Mouse (Mus musculus) hindbrain, embryonic 14.5 days (tissue): ENCODE data around the gene 4930518I15Rik. TPM values are rescaled to one million over a fixed set of nuclear protein-coding genes. Genes with fewer than 3 reads are reported as not detected.
A peak's percentile ranks its signal among the peaks of the same experiment; 100 is the strongest.

ENCODE experiments used
- ATAC-seq: fragments of 200-750 bp; cut with Nextera tagmentation; 2 replicates; pipeline ENCODE4 v1.8.0; 2017; ENCODE audit warnings: moderate number of reproducible peaks, mild to moderate bottlenecking, moderate TSS enrichment, moderate library complexity; ENCODE audit not compliant: low FRiP score
- DNase-seq: peaks from one replicate; pipeline ENCODE4 v3.0.0-alpha.2; 2015; ENCODE audit warnings: low spot score
- H3K27ac ChIP-seq: fragments of 300-500 bp; sonication (generic); 2 replicates; pipeline ENCODE4 v1.5.1; 2014; ENCODE audit warnings: mild to moderate bottlenecking, moderate library complexity
- H3K27me3 ChIP-seq: fragments of 300-500 bp; sonication (generic); 2 replicates; pipeline ENCODE4 v1.6.1; 2014; ENCODE audit warnings: mild to moderate bottlenecking, low read length, mixed read lengths; ENCODE audit not compliant: control insufficient read depth, insufficient read depth
- H3K36me3 ChIP-seq: fragments of 300-500 bp; sonication (generic); replicated peaks from 2 replicates; pipeline ENCODE4 v1.6.1; 2014; ENCODE audit not compliant: control insufficient read depth, insufficient read depth
- H3K4me1 ChIP-seq: fragments of 300-500 bp; sonication (generic); replicated peaks from 2 replicates; pipeline ENCODE4 v1.6.1; 2014; ENCODE audit warnings: antibody characterized with exemption, low read length, mixed read lengths; ENCODE audit not compliant: control insufficient read depth, insufficient read depth
- H3K4me2 ChIP-seq: fragments of 300-500 bp; sonication (generic); replicated peaks from 2 replicates; pipeline ENCODE4 v1.6.1; 2014; ENCODE audit warnings: mild to moderate bottlenecking, moderate library complexity
- H3K4me3 ChIP-seq: fragments of 300-500 bp; sonication (generic); replicated peaks from 2 replicates; pipeline ENCODE4 v1.5.1; 2014; ENCODE audit warnings: mild to moderate bottlenecking, low read length
- H3K9ac ChIP-seq: fragments of 300-500 bp; sonication (generic); 2 replicates; pipeline ENCODE4 v1.6.1; 2014
- H3K9me3 ChIP-seq: fragments of 300-500 bp; sonication (generic); 2 replicates; pipeline ENCODE4 v1.6.1; 2016; ENCODE audit warnings: low read length; ENCODE audit not compliant: control insufficient read depth
- WGBS: fragments of 180-500 bp; shearing (Covaris S2); extraction: QIAGEN DNeasy Blood & Tissue Kit; methylation state at CpG from one replicate; pipeline ENCODE4 v1.1.7; 2014; 5-methylcytosine and 5-hydroxymethylcytosine counted together
- polyA plus RNA-seq: library from polyadenylated mRNA; unstranded; fragments of >200 nt; fragmentation: Nextera tagmentation; extraction: Ambion mirVana; gene quantifications from 2 replicates; pipeline ENCODE4 v1.2.1, GENCODE M21; 2014

The 4930518I15Rik gene
- polyA plus RNA-seq, 1 experiment from 2014 or later, result 5.4 TPM

DNA sequence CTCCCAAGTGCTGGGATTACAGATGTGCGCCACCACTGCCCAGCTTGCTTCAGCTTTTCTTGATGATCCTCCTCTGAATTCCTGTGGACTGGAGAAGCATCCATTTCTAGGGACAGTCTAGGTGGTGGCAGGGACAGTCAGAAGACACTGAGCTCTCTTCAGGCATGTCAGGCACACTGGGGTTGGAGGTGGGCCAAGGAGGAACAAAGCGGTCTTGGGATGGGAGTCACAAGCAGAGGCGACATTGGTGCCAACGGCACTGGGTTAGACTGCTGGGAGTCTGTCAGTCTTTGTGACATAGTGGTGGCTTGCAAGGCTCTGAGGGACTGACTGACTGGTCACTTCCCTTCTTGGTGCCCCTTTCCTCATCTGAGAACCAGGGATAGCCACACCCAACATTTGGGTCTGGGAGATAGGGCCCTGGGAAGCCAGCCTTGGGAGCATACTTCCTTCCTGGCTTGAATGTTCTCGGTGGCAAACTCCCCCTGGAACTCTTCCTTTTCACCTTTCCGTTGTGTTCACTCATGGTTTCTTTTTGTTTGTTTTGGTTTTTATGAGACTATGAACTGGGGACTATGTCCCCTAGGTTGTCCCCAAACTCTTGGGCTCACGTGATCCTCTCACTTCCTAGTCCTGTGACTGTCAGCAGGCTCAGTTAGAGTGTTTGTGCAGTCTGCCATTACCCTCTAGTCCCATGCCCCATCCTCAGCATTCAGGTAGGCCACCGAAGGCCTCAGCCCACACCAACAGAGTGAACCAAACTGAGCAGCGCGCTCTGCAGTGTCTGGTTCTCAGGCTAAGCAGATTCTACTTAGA lies 26.9 kb upstream of the 4930518I15Rik start:
- H3K36me3 ChIP-seq, result no peaks in the 10 kb centered on the region
- no peak overlapping the region for H3K4me3 ChIP-seq
- H3K27me3 ChIP-seq, result no peaks in the 10 kb centered on the region
- no peak overlapping the region for H3K9ac ChIP-seq
- H3K27ac ChIP-seq, result no peak overlapping the region
- no peaks in the 10 kb centered on the region for H3K4me1 ChIP-seq
- ATAC-seq, result no peak
- 90% methylated on average over 10 of the region's 10 CpGs for WGBS
- H3K9me3 ChIP-seq, result no peaks in the 10 kb centered on the region
- no peak for DNase-seq
- no peak overlapping the region for H3K4me2 ChIP-seq

DNA sequence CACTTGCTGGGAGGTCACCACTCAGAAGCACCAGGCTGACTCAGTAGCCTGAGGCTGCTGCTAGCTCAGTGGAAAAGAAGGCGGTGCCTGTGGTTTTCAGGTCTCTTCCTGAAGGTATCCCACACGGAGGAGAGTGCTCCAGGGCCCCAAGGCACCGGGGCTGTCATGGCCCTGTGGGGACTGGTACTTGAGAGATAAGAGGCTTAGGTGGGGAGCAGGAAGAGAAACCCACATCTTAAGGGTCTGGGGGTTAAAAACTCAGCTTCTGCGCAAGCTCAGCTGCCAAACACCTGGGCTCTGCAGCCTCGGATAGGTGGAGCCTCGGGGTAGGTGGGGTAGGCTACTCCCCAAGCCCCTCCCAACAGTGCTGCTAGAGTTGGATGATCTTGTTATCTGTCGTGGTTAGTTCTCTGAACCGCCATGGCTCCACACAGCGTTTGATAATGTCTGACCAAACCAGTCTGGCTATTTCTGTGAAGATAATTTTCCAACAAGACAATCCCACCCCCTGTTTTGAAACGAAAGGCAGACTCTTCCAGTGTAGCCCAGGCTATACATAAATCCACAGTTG lies 24.8 kb upstream of the 4930518I15Rik start:
- H3K9me3 ChIP-seq, result no peaks in the 10 kb centered on the region
- H3K4me2 ChIP-seq, result no peak overlapping the region
- 40% methylated on average over 10 of the region's 10 CpGs for WGBS
- ATAC-seq (no peak), DNase-seq (no peak)
- no peaks in the 10 kb centered on the region for H3K4me1 ChIP-seq
- no peak overlapping the region for H3K4me3 ChIP-seq
- no peaks in the 10 kb centered on the region for H3K36me3 ChIP-seq
- H3K27me3 ChIP-seq, result no peaks in the 10 kb centered on the region
- H3K9ac ChIP-seq, result no peak overlapping the region
- H3K27ac ChIP-seq, result no peak overlapping the region

DNA sequence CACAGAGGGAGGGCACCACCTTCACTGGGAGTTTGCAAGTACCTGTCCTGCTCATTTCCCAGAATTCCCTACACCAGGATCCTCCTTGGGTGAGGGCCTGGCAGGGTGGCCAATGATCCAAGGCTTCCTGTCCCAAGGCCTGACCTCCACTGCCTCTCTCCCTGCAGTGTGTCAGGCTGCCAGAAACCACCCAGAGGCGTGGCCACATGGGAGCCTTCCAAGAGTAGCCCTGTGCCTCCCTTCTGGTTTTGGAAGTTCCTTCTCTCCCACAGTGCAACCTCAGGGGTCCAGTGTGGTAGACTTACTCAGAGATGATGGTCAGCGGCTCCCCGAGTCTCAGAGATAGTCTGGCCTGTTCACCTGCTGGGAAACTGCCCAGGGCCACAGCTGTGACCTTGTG lies 21.8 kb upstream of the 4930518I15Rik start:
- 91% methylated on average over 3 of the region's 3 CpGs for WGBS
- no peaks in the 10 kb centered on the region for H3K4me1 ChIP-seq
- peaks cover 12% of the 10 kb centered on the region for H3K36me3 ChIP-seq
- H3K27ac ChIP-seq, result no peak overlapping the region
- DNase-seq (no peak), ATAC-seq (no peak)
- no peak overlapping the region for H3K4me2 ChIP-seq
- H3K9me3 ChIP-seq, result no peaks in the 10 kb centered on the region
- H3K4me3 ChIP-seq, result no peak overlapping the region
- no peak overlapping the region for H3K9ac ChIP-seq
- H3K27me3 ChIP-seq, result no peaks in the 10 kb centered on the region

DNA sequence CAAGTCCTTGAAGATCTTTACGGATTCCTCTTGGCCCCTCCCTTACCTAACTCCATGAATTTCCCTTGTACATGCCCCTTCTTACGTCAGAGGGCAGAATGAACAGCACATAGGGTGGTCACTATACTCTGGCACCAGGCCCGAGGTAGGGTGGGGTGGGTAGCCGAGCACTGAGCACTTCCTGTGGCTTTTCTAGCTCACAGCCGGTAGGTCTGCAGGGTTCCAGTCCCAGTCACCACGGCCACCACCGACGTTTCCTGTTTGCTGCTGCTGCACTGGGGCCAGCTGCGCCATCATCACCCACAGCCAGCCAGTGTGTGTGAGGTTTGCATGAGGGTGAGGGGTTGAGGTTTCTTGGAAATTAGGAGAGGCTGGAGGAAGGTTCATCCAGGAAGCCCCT lies 20.0 kb upstream of the 4930518I15Rik start:
- Histone ChIP-seq H3K4me1 (no peaks in the 10 kb centered on the region), H3K9me3 (no peaks in the 10 kb centered on the region), H3K9ac (no peak overlapping the region), H3K27ac (no peak overlapping the region), H3K27me3 (no peaks in the 10 kb centered on the region), H3K4me2 (no peak overlapping the region), H3K36me3 (peaks cover 28% of the 10 kb centered on the region), H3K4me3 (no peak overlapping the region)
- DNase-seq (no peak), ATAC-seq (no peak)
- WGBS, result 62% methylated on average over 9 of the region's 9 CpGs

DNA sequence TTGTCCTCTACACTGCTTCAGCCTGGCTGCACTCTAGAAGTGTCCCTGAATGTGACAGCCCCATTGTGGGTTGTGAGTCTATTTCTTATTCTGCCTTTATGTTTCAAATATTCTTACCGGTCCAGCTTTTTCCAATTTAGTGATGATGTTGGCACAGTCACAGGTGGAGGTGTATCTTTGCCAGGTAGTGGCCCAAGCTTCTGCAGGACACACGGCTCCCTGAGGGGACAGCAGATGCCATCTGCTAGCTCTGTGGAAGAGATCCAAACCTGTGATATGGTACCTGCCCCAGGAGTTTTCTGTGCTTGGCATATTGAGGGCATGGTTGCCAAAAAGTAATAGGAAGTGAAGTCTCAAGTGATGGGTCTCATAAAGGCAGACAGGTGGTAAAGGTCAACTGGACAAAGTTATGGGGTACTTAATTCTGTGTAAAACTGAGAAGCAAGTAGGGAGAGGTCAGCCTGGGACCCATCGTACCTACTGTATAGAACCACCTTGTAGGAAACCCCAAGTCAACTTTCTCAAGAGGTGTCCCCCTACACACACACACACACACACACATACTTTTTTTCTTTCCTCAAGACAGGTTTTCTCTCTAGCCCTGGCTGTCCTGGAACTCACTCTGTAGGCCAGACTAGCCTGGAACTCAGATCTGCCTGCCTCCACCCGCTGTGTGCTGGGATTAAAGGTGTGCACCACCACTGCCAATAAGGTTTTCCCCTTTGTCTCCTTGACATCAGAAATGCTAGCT lies 17.2 kb upstream of the 4930518I15Rik start:
- Histone ChIP-seq H3K27me3 (no peaks in the 10 kb centered on the region), H3K27ac (no peak overlapping the region), H3K4me2 (no peak overlapping the region), H3K9me3 (no peaks in the 10 kb centered on the region), H3K9ac (no peak overlapping the region), H3K4me1 (no peaks in the 10 kb centered on the region), H3K36me3 (peaks cover 53% of the 10 kb centered on the region), H3K4me3 (no peak overlapping the region)
- no peak for ATAC-seq
- 91% methylated on average over 4 of the region's 4 CpGs for WGBS
- DNase-seq, result no peak

DNA sequence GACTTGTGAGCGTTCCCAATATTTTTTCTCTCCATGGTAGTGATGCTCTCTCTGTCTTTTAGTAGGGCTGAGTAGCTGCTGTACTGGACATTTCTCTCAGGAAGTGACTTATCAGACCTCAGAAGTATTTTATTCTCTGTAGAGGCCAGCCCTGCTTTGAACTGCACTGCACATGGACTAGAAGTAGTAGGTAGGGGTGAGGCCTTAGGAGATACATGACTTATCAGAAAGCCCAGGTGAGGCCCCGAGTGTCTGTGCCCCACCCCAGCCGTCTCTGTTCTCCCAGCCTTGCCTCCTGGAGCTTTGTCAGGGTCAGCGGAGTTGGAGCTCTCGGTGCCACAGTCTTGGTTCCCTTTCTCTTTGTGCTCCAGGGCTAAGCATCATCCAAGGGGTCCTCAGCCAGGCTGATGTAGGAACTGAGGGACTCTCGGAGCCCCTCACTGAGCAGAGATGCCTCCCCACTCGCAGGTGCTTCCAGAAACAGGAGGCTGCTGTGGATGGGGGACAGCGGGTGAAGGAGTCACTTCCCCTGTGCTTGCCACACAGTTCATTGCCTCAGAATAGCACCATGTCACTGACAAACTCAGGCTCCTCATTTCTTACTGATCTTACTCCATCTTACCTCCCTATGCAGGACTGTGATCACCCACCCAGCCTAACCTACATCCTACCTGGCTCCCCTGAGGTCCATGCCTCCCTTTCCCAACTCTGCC lies 16.5 kb upstream of the 4930518I15Rik start:
- Histone ChIP-seq H3K4me3 (no peak overlapping the region), H3K4me2 (no peak overlapping the region), H3K27ac (no peak overlapping the region), H3K36me3 (peaks cover 60% of the 10 kb centered on the region), H3K4me1 (no peaks in the 10 kb centered on the region), H3K9ac (no peak overlapping the region), H3K9me3 (no peaks in the 10 kb centered on the region), H3K27me3 (no peaks in the 10 kb centered on the region)
- 92% methylated on average over 8 of the region's 8 CpGs for WGBS
- ATAC-seq, result no peak
- DNase-seq, result no peak

DNA sequence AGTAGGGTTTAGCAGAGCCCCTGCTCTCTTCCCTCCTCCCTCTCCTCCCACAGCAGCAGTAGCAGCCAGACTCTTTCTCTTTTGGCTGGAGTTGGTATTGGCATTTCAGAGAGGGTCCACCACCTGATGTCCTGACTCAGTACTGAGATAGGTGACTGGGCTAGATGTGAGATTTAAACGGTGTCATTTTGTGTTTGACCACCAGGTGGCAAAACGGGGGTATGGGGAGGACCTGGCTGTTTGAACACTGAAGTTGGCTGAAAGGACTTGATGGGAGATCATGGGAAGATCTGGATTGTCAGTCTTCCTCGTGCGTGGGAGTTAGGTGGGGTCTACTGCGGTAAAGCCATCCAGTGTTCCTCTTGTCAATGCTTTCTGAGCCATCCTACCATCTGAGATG lies 15.9 kb upstream of the 4930518I15Rik start:
- no peak overlapping the region for H3K27ac ChIP-seq
- WGBS, result 36% methylated on average over 5 of the region's 5 CpGs
- H3K4me1 ChIP-seq, result no peaks in the 10 kb centered on the region
- no peak overlapping the region for H3K4me3 ChIP-seq
- H3K36me3 ChIP-seq, result peaks cover 65% of the 10 kb centered on the region
- H3K4me2 ChIP-seq, result no peak overlapping the region
- H3K9ac ChIP-seq, result no peak overlapping the region
- H3K9me3 ChIP-seq, result no peaks in the 10 kb centered on the region
- ATAC-seq (no peak), DNase-seq (peak; percentile 86)
- H3K27me3 ChIP-seq, result no peaks in the 10 kb centered on the region

DNA sequence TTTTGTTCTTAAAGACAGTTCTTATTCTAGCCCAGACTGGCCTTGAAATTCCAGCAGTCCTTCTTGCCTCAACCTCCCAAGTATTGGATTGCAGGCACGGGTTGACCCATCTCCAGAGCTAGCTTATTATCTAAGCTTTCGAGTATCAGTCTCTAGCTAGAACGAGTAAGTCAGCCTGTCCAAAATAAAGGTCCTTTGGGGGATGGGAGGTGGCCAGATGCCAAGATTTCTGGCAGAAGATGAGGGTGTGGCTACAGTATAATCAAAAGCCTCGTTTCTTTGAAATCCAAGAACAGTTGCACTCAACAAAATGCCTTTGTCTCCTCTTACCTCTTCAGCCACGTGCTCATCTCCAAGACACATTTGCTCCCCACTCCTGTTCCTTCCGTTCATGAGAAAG lies 12.8 kb upstream of the 4930518I15Rik start:
- DNase-seq, result no peak
- WGBS, result 59% methylated on average over 6 of the region's 6 CpGs
- Histone ChIP-seq H3K4me1 (no peaks in the 10 kb centered on the region), H3K4me2 (no peak overlapping the region), H3K9ac (no peak overlapping the region), H3K27ac (no peak overlapping the region), H3K4me3 (no peak overlapping the region), H3K36me3 (peaks cover 93% of the 10 kb centered on the region), H3K27me3 (no peaks in the 10 kb centered on the region), H3K9me3 (no peaks in the 10 kb centered on the region)
- ATAC-seq, result no peak

DNA sequence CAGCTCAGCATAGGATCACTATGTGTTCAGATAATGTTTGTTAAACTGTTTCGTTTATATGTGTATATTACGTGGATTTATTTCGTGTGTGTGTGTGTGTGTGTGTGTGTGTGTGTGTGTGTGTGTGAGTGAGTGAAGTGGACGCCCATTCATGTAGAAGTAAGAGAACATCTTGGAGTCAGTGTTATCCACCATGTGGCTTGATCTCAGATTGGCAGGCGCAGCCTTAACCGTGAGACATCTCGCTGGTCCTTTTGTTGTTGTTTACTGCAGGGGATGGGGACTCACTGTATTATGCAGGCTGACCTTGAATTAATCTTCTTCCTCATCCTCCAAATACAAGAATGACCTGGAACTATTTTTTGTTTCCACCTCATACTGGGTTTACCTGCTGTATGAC lies 11.8 kb upstream of the 4930518I15Rik start:
- DNase-seq (no peak), ATAC-seq (no peak)
- H3K9me3 ChIP-seq, result no peaks in the 10 kb centered on the region
- H3K36me3 ChIP-seq, result peaks cover 90% of the 10 kb centered on the region
- H3K4me1 ChIP-seq, result peaks cover 2% of the 10 kb centered on the region; the same call in 1 of the 2 replicates
- H3K4me3 ChIP-seq, result no peak overlapping the region
- H3K27me3 ChIP-seq, result no peaks in the 10 kb centered on the region
- no peak overlapping the region for H3K4me2 ChIP-seq
- H3K27ac ChIP-seq, result no peak overlapping the region
- WGBS, result 93% methylated on average over 7 of the region's 7 CpGs
- no peak overlapping the region for H3K9ac ChIP-seq
